Mouse (Mus musculus): ENCODE data around the gene Gm5737.

- TF ChIP-seq POLR2A (IDR thresholded peaks at IDR 0.05; ENCODE audit: borderline replicate concordance, extremely low read depth, low read depth, low read length) = no peak
- no peak for TF ChIP-seq CTCF (IDR thresholded peaks at IDR 0.05; ENCODE audit: insufficient read depth, low read length)
Observed at GRCm38 (mm10) chr7:120848831-120849512, 36.8 kb downstream of the Gm5737 start.

Data from lung, adult 2 months (tissue).